Mouse (Mus musculus) layer of hippocampus, adult 2 months (tissue): ENCODE measurements at regions not wholly inside any gene's neighbourhood (a gene's known extent, or its start where the extent isn't known, plus 50 kb on each side); places are given as distances from the start of the nearest gene placed in this dataset.
A peak's percentile ranks its signal among the peaks of the same experiment; 100 is the strongest.

Experiments
- DNase-seq, 2 experiments: peaks; one replicate each; pipeline ENCODE4 v3.0.0; 2022; ENCODE audit warnings: low spot score in 2 of 2
- H3K27ac ChIP-seq: fragments of 200-600 bp; 2 replicates; pipeline ENCODE4 v1.8.1; 2022
- H3K4me3 ChIP-seq: fragments of 200-600 bp; 2 replicates; pipeline ENCODE4 v1.8.1; 2022; ENCODE audit warnings: mild to moderate bottlenecking
- CTCF ChIP-seq: fragments of 200-600 bp; conservative IDR thresholded peaks from 2 replicates; pipeline ENCODE4 v1.8.1; 2022; ENCODE audit warnings: antibody characterized with exemption, mild to moderate bottlenecking, moderate library complexity

- no peak for TF ChIP-seq CTCF
- no peak overlapping the region for H3K4me3 ChIP-seq
- no peak for DNase-seq
- no peak overlapping the region for H3K27ac ChIP-seq
Measured at GRCm38 (mm10) chr8:113390038-113390437, 245.3 kb upstream of the Mon1b start.

GRCm38 (mm10) chr8:113394319-113394718 lies 241.1 kb upstream of the Mon1b start:
- TF ChIP-seq CTCF: no peak
- Histone ChIP-seq H3K27ac (no peak overlapping the region), H3K4me3 (no peak overlapping the region)
- no peak for DNase-seq

- H3K27ac ChIP-seq: no peak overlapping the region
- H3K4me3 ChIP-seq: no peak overlapping the region
- no peak for DNase-seq
- no peak for TF ChIP-seq CTCF
Measured at GRCm38 (mm10) chr8:113405158-113405557, 230.2 kb upstream of the Mon1b start.

- DNase-seq: no peak
- no peak overlapping the region for H3K4me3 ChIP-seq
- H3K27ac ChIP-seq: no peak overlapping the region
- peak; percentile 65 for TF ChIP-seq CTCF
Measured at GRCm38 (mm10) chr8:113419352-113419751, 216.0 kb upstream of the Mon1b start.

- Histone ChIP-seq H3K4me3 (no peak overlapping the region), H3K27ac (no peak overlapping the region)
- TF ChIP-seq CTCF: no peak
- DNase-seq: no peak
Measured at GRCm38 (mm10) chr8:113422651-113423050, 212.7 kb upstream of the Mon1b start.

- no peak for TF ChIP-seq CTCF
- H3K4me3 ChIP-seq: no peak overlapping the region
Measured at GRCm38 (mm10) chr8:113439088-113439487, 196.3 kb upstream of the Mon1b start.

GRCm38 (mm10) chr8:113454022-113454421 lies 181.4 kb upstream of the Mon1b start:
- no peak for TF ChIP-seq CTCF
- Histone ChIP-seq H3K27ac (no peak overlapping the region), H3K4me3 (no peak overlapping the region)
- no peak for DNase-seq

More at GRCm38 (mm10) chr8:113439088-113439487, 196.3 kb upstream of the Mon1b start:
- DNase-seq: no peak
- no peak overlapping the region for H3K27ac ChIP-seq

GRCm38 (mm10) chr8:113464625-113465024 lies 170.8 kb upstream of the Mon1b start:
- no peak for DNase-seq
- no peak for TF ChIP-seq CTCF
- no peak overlapping the region for H3K27ac ChIP-seq
- H3K4me3 ChIP-seq: no peak overlapping the region

GRCm38 (mm10) chr8:113465156-113465555 lies 170.2 kb upstream of the Mon1b start:
- no peak overlapping the region for H3K4me3 ChIP-seq
- DNase-seq: peak; percentile 29 to 39
- TF ChIP-seq CTCF: no peak
- H3K27ac ChIP-seq: no peak overlapping the region

- TF ChIP-seq CTCF: no peak
- no peak for DNase-seq
- no peak overlapping the region for H3K4me3 ChIP-seq
- H3K27ac ChIP-seq: no peak overlapping the region
Measured at GRCm38 (mm10) chr8:113466683-113467082, 168.7 kb upstream of the Mon1b start.

GRCm38 (mm10) chr8:113489436-113490107 lies 145.8 kb upstream of the Mon1b start:
- peak; percentile 60 for TF ChIP-seq CTCF
- H3K27ac ChIP-seq: no peak overlapping the region
- H3K4me3 ChIP-seq: no peak overlapping the region
- DNase-seq: no peak

GRCm38 (mm10) chr8:113490891-113491290 lies 144.5 kb upstream of the Mon1b start:
- no peak overlapping the region for H3K27ac ChIP-seq
- H3K4me3 ChIP-seq: no peak overlapping the region
- no peak for TF ChIP-seq CTCF
- DNase-seq: no peak

- DNase-seq: no peak
- no peak for TF ChIP-seq CTCF
- Histone ChIP-seq H3K27ac (no peak overlapping the region), H3K4me3 (no peak overlapping the region)
Measured at GRCm38 (mm10) chr8:113496896-113497295, 138.5 kb upstream of the Mon1b start.

- no peak for TF ChIP-seq CTCF
- Histone ChIP-seq H3K4me3 (no peak overlapping the region), H3K27ac (no peak overlapping the region)
- DNase-seq: no peak
Measured at GRCm38 (mm10) chr8:113502671-113503070, 132.7 kb upstream of the Mon1b start.
